Mouse (Mus musculus): ENCODE results near the gene Csn1s2b. TPM values are rescaled to one million over a fixed set of nuclear protein-coding genes. Genes with fewer than 3 reads are reported as not detected.

Csn1s2b gene
- not detected for polyA plus RNA-seq (2017; shearing (Covaris generic))

GRCm38 (mm10) chr5:87807782-87808181, at the start of gene Csn1s2b:
TSS of gene Csn1s2b (plus strand) at chr5:87808082.

GRCm38 (mm10) chr5:87774267-87774666, 33.6 kb upstream of the Csn1s2b start, which contains the start of gene Csn1s2a:
TSS of gene Csn1s2a (plus strand) at chr5:87774567.

GRCm38 (mm10) chr5:87825386-87825785, 17.5 kb downstream of the Csn1s2b start, which contains the start of gene Prr27:
TSS of gene Prr27 (plus strand) at chr5:87825686.

Other genes with a start within 250 kb of the Csn1s2b start
- not detected for gene Sult1d1, start 239.1 kb upstream of the Csn1s2b start, polyA plus RNA-seq (2017; shearing (Covaris generic))
- gene Sult1e1, start 216.5 kb upstream of the Csn1s2b start, polyA plus RNA-seq (2017; shearing (Covaris generic)), result not detected
- not detected for gene Csn1s1, start 141.9 kb upstream of the Csn1s2b start, polyA plus RNA-seq (2017; shearing (Covaris generic))
- not detected for gene Csn2, start 108.5 kb upstream of the Csn1s2b start, polyA plus RNA-seq (2017; shearing (Covaris generic))
- gene Csn1s2a, start 33.5 kb upstream of the Csn1s2b start, polyA plus RNA-seq (2017; shearing (Covaris generic)), result not detected
- not detected for gene Prr27, start 17.6 kb downstream of the Csn1s2b start, polyA plus RNA-seq (2017; shearing (Covaris generic))
- not detected for gene Odam, start 76.9 kb downstream of the Csn1s2b start, polyA plus RNA-seq (2017; shearing (Covaris generic))
- gene Csn3, start 117.5 kb downstream of the Csn1s2b start, polyA plus RNA-seq (2017; shearing (Covaris generic)), result not detected
- 0.24 TPM for gene 2310003L06Rik, start 161.4 kb downstream of the Csn1s2b start, polyA plus RNA-seq (2017; shearing (Covaris generic))
- gene Gm28434, start 161.4 kb downstream of the Csn1s2b start, polyA plus RNA-seq (2017; shearing (Covaris generic)), result not detected
- gene Cabs1, start 171.4 kb downstream of the Csn1s2b start, polyA plus RNA-seq (2017; shearing (Covaris generic)), result not detected
- not detected for gene Smr3a, start 194.5 kb downstream of the Csn1s2b start, polyA plus RNA-seq (2017; shearing (Covaris generic))